Mouse (Mus musculus): ENCODE measurements at regions not wholly inside any gene's neighbourhood (a gene's known extent, or its start where the extent isn't known, plus 50 kb on each side); places are given as distances from the start of the nearest gene placed in this dataset.
A peak's percentile ranks its signal among the peaks of the same experiment; 100 is the strongest.
"Not testable (repeated sequence)": the region's sequence is repeated elsewhere in the genome, so short reads cannot be mapped to it uniquely, and the experiment has no call there.

- DNase-seq, result no peak
These were observed 150.8 kb upstream of the Fam3c start for GRCm38 (mm10) chr6:22506871-22507270.

DNA sequence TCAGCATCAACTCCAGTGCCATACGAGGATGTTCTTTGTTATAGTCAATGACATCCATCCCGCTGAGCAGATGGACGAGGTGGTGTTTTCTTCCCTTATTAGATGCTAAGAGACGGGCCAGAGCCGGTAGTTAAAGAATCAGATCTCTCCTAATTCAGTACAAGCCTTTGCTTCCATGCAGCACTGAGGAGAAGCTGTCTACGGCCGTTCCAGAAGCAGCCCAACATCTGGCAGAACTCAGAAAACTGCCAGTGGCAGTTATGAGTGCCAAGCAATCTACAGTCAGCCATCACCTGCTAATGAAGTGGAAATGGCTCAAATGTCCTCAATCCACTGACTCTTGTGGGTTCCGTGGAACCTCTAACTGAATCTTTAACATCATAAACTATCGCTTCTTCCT, 141.3 kb upstream of the Fam3c start:
- DNase-seq, result no peak

GRCm38 (mm10) chr6:22496471-22496870, 140.4 kb upstream of the Fam3c start:
- DNase-seq, result peak; percentile 3

DNA sequence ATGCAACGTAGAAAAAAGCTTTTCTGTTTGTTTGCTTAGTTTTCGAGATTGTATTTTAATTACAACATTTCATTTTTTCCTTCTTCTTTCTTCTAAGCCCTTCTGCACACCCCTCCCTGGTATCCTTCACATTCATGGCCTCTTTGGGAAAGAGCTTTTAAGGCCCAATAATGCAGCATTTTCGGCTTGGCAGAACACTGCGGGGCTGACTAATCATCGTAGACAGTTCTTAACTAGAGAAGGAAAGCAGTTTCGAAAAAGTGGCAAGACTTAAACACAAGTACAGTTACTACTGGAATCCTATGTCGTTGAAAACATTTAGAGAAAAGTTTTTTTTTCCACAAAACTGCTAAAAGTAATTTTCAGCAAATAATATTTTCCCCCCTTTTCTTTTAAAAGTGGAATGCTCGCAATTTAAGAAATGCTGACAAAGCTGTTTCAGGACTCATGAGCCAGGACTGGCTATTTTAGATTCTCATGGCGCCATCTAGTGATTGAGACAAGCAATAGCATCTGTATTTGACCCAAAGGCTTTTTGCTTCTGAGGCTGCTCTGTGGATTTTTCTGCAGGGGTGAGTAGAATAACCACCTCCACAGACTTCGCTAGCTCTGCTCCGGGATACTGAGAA, 137.7 kb upstream of the Fam3c start:
- peak; percentile 49 for DNase-seq

GRCm38 (mm10) chr6:22492896-22493295, 136.9 kb upstream of the Fam3c start:
- DNase-seq, result no peak

- no peak for DNase-seq
These were observed 134.7 kb upstream of the Fam3c start for GRCm38 (mm10) chr6:22490762-22491161.

GRCm38 (mm10) chr6:22487467-22487866, 131.4 kb upstream of the Fam3c start:
- no peak for DNase-seq

DNA sequence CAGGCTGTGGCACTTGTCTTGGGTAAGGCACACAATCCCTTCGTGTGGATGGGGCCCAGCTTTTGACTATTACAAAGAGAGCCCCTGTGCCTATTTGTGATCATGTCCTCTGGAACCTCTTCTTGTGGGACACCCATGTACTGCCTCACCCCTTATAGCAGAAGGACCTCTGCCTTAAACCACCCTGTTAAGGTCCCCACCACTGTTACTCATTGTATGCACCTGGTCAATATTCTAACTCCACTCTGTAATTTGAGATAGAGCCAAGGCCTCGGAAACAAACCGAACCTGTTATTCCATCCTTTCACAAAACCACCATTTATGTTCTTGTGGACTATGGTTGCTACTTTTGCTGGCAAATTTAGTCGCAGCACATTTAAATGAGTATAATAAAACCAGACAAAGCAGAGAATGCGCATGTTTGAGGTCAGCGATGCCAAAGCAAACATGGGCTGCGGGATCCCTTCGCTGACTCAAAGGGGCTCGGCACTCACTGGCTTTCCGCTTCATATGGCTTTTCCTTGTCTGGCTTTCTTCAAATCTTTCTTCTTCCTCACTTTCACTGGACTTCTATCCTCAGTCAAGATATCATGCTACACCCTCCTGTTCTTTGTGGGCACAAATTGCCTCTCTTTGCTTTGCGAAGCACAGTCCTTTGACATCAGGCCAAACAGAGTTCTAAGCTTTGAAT, 129.9 kb upstream of the Fam3c start:
- no peak for DNase-seq

GRCm38 (mm10) chr6:22482257-22482656, 126.2 kb upstream of the Fam3c start:
- DNase-seq, result not testable (repeated sequence)

GRCm38 (mm10) chr6:22474604-22475003, 118.6 kb upstream of the Fam3c start:
- no peak for DNase-seq

- DNase-seq, result no peak
These were observed 118.0 kb upstream of the Fam3c start for GRCm38 (mm10) chr6:22474011-22474410.

DNA sequence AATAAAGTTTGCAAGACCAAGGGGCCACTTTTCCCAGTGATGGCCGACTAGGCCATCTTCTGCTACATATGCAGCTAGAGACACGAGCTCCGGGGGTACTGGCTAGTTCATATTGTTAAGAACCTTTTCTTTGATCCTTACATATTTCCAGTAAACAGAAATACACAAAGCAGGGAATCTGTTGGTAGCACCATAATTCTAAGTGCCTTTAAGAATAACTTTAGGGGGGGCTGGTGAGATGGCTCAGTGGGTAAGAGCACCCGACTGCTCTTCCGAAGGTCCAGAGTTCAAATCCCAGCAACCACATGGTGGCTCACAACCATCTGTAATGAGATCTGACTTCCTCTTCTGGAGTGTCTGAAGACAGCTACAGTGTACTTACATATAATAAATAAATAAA, 116.4 kb upstream of the Fam3c start:
- not testable (repeated sequence) for DNase-seq

DNA sequence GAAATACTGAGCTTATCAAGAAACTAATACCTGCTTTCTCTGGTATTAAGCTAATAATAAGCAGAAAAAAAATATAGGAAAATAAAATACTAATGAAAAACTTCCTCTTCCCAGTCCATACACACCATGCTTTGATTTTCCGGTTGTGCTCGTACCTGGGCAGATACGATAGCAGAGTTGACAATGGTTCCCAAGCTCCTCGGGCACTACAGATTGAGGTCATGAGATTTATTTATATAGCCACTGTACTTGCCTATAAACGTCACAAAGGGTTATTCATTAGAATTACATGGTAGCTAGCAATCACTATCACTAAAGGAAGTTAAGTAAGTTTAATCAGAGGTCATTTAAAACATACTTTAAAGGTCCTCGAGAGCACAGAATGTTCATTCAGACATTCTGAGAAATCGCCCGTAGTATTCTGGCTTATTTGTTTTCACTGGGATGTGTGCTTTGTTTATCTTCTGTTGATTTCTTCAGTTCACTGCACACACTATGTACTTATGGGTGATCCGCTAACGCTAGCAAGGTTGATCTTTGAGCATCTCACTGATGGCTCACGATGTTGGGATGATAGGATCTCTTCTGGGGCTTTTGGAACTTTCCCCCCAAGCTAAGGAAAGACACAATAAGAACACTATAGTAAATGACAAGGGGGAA, 111.4 kb upstream of the Fam3c start:
- DNase-seq, result no peak

- DNase-seq, result no peak
These were observed 109.9 kb upstream of the Fam3c start for GRCm38 (mm10) chr6:22465926-22466325.

- DNase-seq, result no peak
These were observed 103.5 kb upstream of the Fam3c start for GRCm38 (mm10) chr6:22459440-22460016.

GRCm38 (mm10) chr6:22452203-22452602, 96.2 kb upstream of the Fam3c start:
- DNase-seq, result no peak

GRCm38 (mm10) chr6:22450501-22450900, 94.5 kb upstream of the Fam3c start:
- no peak for DNase-seq

GRCm38 (mm10) chr6:22448906-22449305, 92.9 kb upstream of the Fam3c start:
- no peak for DNase-seq

DNA sequence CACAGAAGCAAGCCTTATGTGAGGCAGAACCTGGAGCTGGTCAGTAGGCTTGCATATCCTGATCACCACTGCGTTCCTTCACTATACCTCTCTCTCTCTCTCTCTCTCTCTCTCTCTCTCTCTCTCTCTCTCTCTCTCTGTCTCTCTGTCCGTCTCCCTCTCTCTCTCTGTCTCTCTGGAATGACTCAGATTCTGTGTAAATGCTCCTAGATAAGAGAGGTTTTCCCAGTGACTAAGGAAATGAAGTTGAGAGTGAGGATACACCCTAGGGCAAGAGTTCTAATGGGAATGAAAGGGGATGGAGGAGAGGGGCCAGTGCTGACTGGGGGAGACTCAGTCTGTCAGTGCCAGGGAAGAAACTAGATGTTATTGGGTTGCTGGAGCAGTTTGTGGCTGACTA, 91.6 kb upstream of the Fam3c start:
- no peak for DNase-seq

DNA sequence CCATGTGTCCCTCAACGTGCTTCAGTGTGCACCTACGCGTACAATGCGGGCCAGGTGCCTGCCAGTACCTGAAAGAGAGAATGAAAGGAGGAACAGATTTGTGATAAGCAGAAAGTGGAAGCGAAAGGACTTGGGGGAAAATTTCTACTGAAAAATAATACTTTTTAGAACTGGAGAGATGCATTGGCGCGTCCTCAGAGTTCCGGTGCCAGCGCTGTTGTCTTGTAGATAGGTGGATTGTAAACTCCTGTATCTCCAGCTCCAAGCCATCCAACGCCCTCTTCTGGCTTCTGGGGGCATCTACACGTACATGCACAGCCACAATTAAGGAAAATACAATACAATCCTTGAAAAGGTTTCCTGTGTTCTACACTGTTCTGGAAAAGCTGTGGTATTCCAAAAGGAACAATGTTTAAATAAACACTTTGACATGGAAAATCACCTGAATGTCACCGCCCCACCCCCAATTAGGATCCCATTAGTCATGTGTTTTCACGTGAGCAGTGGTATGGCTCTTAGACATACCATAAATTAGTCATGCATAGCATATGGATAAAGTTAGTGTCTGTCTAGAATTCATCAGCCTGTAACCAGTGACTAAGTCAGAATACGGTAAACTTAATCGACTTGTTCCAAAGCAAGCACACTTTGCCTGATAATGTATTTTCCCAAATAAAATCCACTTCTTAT, 90.7 kb upstream of the Fam3c start:
- DNase-seq, result no peak

- not testable (repeated sequence) for DNase-seq
These were observed 88.8 kb upstream of the Fam3c start for GRCm38 (mm10) chr6:22444856-22445255.

- no peak for DNase-seq
These were observed 88.2 kb upstream of the Fam3c start for GRCm38 (mm10) chr6:22444220-22444619.

- no peak for DNase-seq
These were observed 87.5 kb upstream of the Fam3c start for GRCm38 (mm10) chr6:22443573-22443972.
